In the genomic region with DNA sequence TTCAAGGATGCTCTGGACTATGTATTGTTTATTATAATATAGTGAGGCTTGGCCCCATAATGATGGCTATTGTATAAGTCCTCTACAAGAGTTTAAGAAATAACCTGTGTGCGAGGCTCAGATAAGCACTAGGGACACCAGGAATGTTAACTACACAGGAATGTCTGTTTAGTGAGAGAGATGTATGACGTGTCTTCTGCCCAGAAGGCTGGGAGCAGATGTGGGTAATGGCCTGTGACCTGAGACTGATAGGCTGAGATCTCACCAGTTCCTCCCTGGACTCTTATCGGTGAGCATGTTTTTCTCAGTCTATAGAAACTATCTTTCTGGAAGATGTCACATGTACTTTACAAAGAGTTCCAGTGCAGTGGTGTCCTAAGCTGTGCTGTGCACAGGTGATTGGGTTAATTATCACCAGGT, we compare ENCODE assay signal across 8 mouse cellular contexts. TPM values are rescaled to one million over a fixed set of nuclear protein-coding genes. Genes with fewer than 3 reads are reported as not detected.
DNase-seq lines count a peak whose midpoint lies in the region; ATAC-seq and TF ChIP-seq lines count a peak whose summit lies in the region.

No protein-coding gene starts in this region.

- TF ChIP-seq CTCF in bone marrow, adult 2 months (IDR thresholded peaks at IDR 0.05; ENCODE audit: control insufficient read depth, insufficient read depth, low read length): no peak

- H3K4me3 ChIP-seq in kidney, embryonic 15.5 days (replicated peaks): peak overlapping the region; percentile 84
- peak overlapping the region; percentile 83 for H3K4me3 ChIP-seq in bone marrow, adult 2 months (replicated peaks; ENCODE audit: control insufficient read depth, low read depth, low read length)
- peak overlapping the region; percentile 81 for H3K4me3 ChIP-seq in hindbrain, embryonic 10.5 days
- peak overlapping the region; percentile 70 for H3K4me3 ChIP-seq in midbrain, embryonic 10.5 days

- WGBS in kidney, embryonic 15.5 days: 14% methylated on average over 3 of the region's 3 CpGs
- WGBS in bone marrow, adult 2 months: 35% methylated on average over 3 of the region's 3 CpGs
- WGBS in hindbrain, embryonic 10.5 days: 51% methylated on average over 3 of the region's 3 CpGs
- 48% methylated on average over 3 of the region's 3 CpGs for WGBS in midbrain, embryonic 10.5 days

- H3K9me3 ChIP-seq in kidney, embryonic 15.5 days (replicated peaks): no peaks in the 10 kb centered on the region
- H3K9me3 ChIP-seq in hindbrain, embryonic 10.5 days: no peaks in the 10 kb centered on the region
- no peaks in the 10 kb centered on the region for H3K9me3 ChIP-seq in midbrain, embryonic 10.5 days (replicated peaks)

- peaks cover 16% of the 10 kb centered on the region for H3K4me1 ChIP-seq in kidney, embryonic 15.5 days
- peaks cover 1% of the 10 kb centered on the region; the same call in 1 of the 2 replicates for H3K4me1 ChIP-seq in bone marrow, adult 2 months (ENCODE audit: control insufficient read depth, insufficient read depth, low read length)
- H3K4me1 ChIP-seq in hindbrain, embryonic 10.5 days (replicated peaks): peaks cover 24% of the 10 kb centered on the region
- peaks cover 22% of the 10 kb centered on the region for H3K4me1 ChIP-seq in midbrain, embryonic 10.5 days

- no peak for DNase-seq in kidney, adult 18-20 months
- DNase-seq in hindbrain, embryonic 10.5 days (ENCODE audit: low spot score): no peak
- DNase-seq in midbrain, embryonic 10.5 days (ENCODE audit: low spot score): no peak
- DNase-seq in retina, embryonic 14.5 days (ENCODE audit: low spot score): no peak
- DNase-seq in layer of hippocampus, adult 8-10 months (ENCODE audit: low spot score in 2 of 2): no peak
- DNase-seq in kidney, adult 11 months: no peak

- no peak for TF ChIP-seq POLR2A in bone marrow, adult 2 months (IDR thresholded peaks at IDR 0.05; ENCODE audit: borderline replicate concordance, control insufficient read depth, low read depth, low read length)

- H3K36me3 ChIP-seq in kidney, embryonic 15.5 days: no peaks in the 10 kb centered on the region
- no peaks in the 10 kb centered on the region for H3K36me3 ChIP-seq in hindbrain, embryonic 10.5 days
- H3K36me3 ChIP-seq in midbrain, embryonic 10.5 days: no peaks in the 10 kb centered on the region

- peak overlapping the region; percentile 67 for H3K4me2 ChIP-seq in kidney, embryonic 15.5 days

- ATAC-seq in kidney, embryonic 15.5 days (replicated peaks; ENCODE audit: low FRiP score): no peak

- peak overlapping the region; percentile 97 for H3K27ac ChIP-seq in kidney, embryonic 15.5 days
- peak overlapping the region; percentile 96; the same call in 1 of the 2 replicates for H3K27ac ChIP-seq in bone marrow, adult 2 months (ENCODE audit: control insufficient read depth, insufficient read depth, low read depth, low read length, poor library complexity)
- peak overlapping the region; percentile 88 for H3K27ac ChIP-seq in hindbrain, embryonic 10.5 days
- H3K27ac ChIP-seq in midbrain, embryonic 10.5 days (replicated peaks): peak overlapping the region; percentile 87

- H3K9ac ChIP-seq in kidney, embryonic 15.5 days: peak overlapping the region; percentile 74; the same call in 1 of the 2 replicates

- no peaks in the 10 kb centered on the region for H3K27me3 ChIP-seq in kidney, embryonic 15.5 days
- no peaks in the 10 kb centered on the region for H3K27me3 ChIP-seq in hindbrain, embryonic 10.5 days (ENCODE audit: insufficient read depth, poor library complexity, severe bottlenecking)
- H3K27me3 ChIP-seq in midbrain, embryonic 10.5 days (ENCODE audit: low read depth, poor library complexity, severe bottlenecking): no peaks in the 10 kb centered on the region

RNA-seq across cellular contexts. Expression of a gene that starts 17.8 kb away (rescaled TPM):
- polyA plus RNA-seq in kidney, embryonic 15.5 days (2015; fragmentation: Nextera tagmentation; extraction: Ambion mirVana): 10.1 and 11.4 TPM in 2 replicates
- polyA plus RNA-seq in bone marrow, adult 2 months (2011; ENCODE audit: insufficient read depth, insufficient read length, low replicate concordance, missing spikeins): 18.6 and 39.0 TPM in 2 replicates
- polyA plus RNA-seq in hindbrain, embryonic 10.5 days (2016; fragmentation: Nextera tagmentation; extraction: Ambion mirVana): 3.5 and 4.4 TPM in 2 replicates
- polyA plus RNA-seq in midbrain, embryonic 10.5 days (2016; fragmentation: Nextera tagmentation; extraction: Ambion mirVana): 3.5 and 3.6 TPM in 2 replicates
- total RNA-seq in layer of hippocampus, adult 8-10 months (2022): 10 to 100 TPM in 2 of 4 experiments, 1 to 10 TPM in 2; 5.0 to 38.5 (median 21.7) TPM

RNA-seq across cellular contexts. Expression of a gene that starts 23.1 kb away (rescaled TPM):
- 22.8 and 23.7 TPM in 2 replicates for polyA plus RNA-seq in kidney, embryonic 15.5 days (2015; fragmentation: Nextera tagmentation; extraction: Ambion mirVana)
- polyA plus RNA-seq in bone marrow, adult 2 months (2011; ENCODE audit: insufficient read depth, insufficient read length, low replicate concordance, missing spikeins): 38.7 and 94.0 TPM in 2 replicates
- 7.9 and 8.4 TPM in 2 replicates for polyA plus RNA-seq in hindbrain, embryonic 10.5 days (2016; fragmentation: Nextera tagmentation; extraction: Ambion mirVana)
- polyA plus RNA-seq in midbrain, embryonic 10.5 days (2016; fragmentation: Nextera tagmentation; extraction: Ambion mirVana): 4.4 and 6.1 TPM in 2 replicates
- 10 to 100 TPM in 2 of 4 experiments, 1 to 10 TPM in 2; 1.4 to 20.3 (median 11.8) TPM for total RNA-seq in layer of hippocampus, adult 8-10 months (2022)

RNA-seq across cellular contexts. Expression of a gene that starts 35.8 kb away (rescaled TPM):
- 2.0 TPM in 1 of 2 replicates, not detected in the other for polyA plus RNA-seq in kidney, embryonic 15.5 days (2015; fragmentation: Nextera tagmentation; extraction: Ambion mirVana)
- polyA plus RNA-seq in bone marrow, adult 2 months (2011; ENCODE audit: insufficient read depth, insufficient read length, low replicate concordance, missing spikeins): 18.9 and 23.4 TPM in 2 replicates
- polyA plus RNA-seq in hindbrain, embryonic 10.5 days (2016; fragmentation: Nextera tagmentation; extraction: Ambion mirVana): 0.42 and 0.86 TPM in 2 replicates
- polyA plus RNA-seq in midbrain, embryonic 10.5 days (2016; fragmentation: Nextera tagmentation; extraction: Ambion mirVana): 0.30 TPM in 1 of 2 replicates, not detected in the other
- total RNA-seq in layer of hippocampus, adult 8-10 months (2022): 10 to 100 TPM; 44.2 to 51.8 (median 50.0) TPM

RNA-seq across cellular contexts. Expression of a gene that starts 54.6 kb away (rescaled TPM):
- polyA plus RNA-seq in kidney, embryonic 15.5 days (2015; fragmentation: Nextera tagmentation; extraction: Ambion mirVana): 1.4 TPM in 2 replicates
- polyA plus RNA-seq in bone marrow, adult 2 months (2011; ENCODE audit: insufficient read depth, insufficient read length, low replicate concordance, missing spikeins): not detected in 2 replicates
- polyA plus RNA-seq in hindbrain, embryonic 10.5 days (2016; fragmentation: Nextera tagmentation; extraction: Ambion mirVana): 0.14 and 0.39 TPM in 2 replicates
- polyA plus RNA-seq in midbrain, embryonic 10.5 days (2016; fragmentation: Nextera tagmentation; extraction: Ambion mirVana): 0.11 and 0.14 TPM in 2 replicates
- total RNA-seq in layer of hippocampus, adult 8-10 months (2022): not detected
